Mouse (Mus musculus): ENCODE measurements around the gene Ifih1.

Ifih1 gene

GRCm38 (mm10) chr2:62549659-62550058 is 96.4 kb downstream of the Ifih1 start:
- no peak for DNase-seq (ENCODE audit: low read depth, low spot score)

DNA sequence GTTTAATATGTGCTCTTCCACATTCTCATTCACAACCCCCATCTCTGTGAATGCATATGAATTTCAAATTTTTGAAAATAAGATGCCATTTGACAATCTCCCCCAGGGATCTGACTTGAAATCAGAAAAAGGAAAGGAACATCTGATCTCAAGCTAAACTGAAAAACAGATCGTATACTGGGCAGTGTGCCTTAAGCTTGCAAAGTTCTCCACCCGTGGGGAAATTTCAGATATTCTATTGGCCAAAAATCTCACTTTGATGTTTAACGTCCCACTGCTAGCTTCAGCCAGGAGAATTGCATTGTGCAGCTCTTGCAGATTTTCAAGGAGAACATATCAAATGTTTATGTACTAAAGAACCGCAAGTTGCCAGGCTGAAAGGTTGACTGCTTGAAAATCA is 96.9 kb downstream of the Ifih1 start:
- DNase-seq (ENCODE audit: low read depth, low spot score) = no peak

DNA sequence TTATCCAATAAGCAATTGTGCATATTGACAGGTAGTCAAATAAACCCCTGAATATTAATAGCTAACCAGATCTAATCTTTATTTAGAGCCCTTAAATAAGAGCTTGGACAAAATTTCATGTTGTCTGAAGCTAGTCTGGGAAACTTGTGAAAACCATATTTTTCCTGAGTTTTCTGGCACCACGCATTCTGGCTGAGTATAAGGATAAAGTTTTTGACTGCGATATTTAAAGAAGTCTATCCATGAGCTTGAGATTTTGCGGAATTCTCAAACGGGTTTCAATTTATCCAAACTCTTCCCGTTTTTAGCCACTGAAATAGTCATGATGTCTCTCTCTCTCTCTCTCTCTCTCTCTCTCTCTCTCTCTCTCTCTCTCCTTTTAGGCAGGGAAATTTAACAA is 98.0 kb downstream of the Ifih1 start:
- DNase-seq (ENCODE audit: low read depth, low spot score) = no peak
